Mouse (Mus musculus) thymus, adult 2 months (tissue): ENCODE measurements around the gene Gnaz.

Experiments
- CTCF ChIP-seq: fragments of 200-500 bp; IDR thresholded peaks from 2 replicates; pipeline ENCODE4 v1.5.1; 2012; ENCODE audit warnings: mild to moderate bottlenecking, control low read depth, low read length, moderate library complexity, borderline replicate concordance; ENCODE audit not compliant: control insufficient read depth, poor library complexity, insufficient read depth; ENCODE audit errors: extremely low read depth
- POLR2A ChIP-seq: fragments of 200-500 bp; IDR thresholded peaks from 2 replicates; pipeline ENCODE4 v1.6.1; 2012; ENCODE audit warnings: mild to moderate bottlenecking, low read length, control low read depth, moderate library complexity; ENCODE audit not compliant: control insufficient read depth, poor library complexity, insufficient read depth; ENCODE audit errors: extremely low read depth

DNA sequence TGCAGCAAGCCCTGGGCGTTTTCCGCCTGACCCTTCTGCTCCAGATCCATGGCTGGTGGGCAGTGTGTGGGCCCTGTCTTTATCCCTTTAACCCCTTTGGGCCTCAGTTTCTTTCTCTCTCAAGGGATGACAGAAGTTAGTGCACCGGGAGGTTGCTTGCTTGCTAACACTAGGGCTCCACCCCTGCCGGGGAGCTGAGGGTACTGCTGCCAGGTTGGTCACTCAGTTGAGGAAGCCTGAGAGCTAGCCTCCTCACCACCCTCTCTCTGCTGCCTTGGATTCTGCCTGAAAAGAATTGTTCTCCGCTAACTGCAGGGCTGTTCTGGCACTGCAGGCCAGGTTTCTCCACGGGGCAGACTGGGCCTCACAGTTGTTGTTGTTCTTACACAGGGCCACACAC is 6.0 kb downstream of the Gnaz start:
- TF ChIP-seq CTCF (no peak), POLR2A (no peak)
